Mouse (Mus musculus) cerebellum, adult 11 months (tissue): ENCODE measurements around the gene Taf13.
"Not testable (repeated sequence)": the region's sequence is repeated elsewhere in the genome, so short reads cannot be mapped to it uniquely, and the experiment has no call there.

Experiments used
- DNase-seq: peaks from one replicate; pipeline ENCODE4 v3.0.0; 2022

Gene Taf13

DNA sequence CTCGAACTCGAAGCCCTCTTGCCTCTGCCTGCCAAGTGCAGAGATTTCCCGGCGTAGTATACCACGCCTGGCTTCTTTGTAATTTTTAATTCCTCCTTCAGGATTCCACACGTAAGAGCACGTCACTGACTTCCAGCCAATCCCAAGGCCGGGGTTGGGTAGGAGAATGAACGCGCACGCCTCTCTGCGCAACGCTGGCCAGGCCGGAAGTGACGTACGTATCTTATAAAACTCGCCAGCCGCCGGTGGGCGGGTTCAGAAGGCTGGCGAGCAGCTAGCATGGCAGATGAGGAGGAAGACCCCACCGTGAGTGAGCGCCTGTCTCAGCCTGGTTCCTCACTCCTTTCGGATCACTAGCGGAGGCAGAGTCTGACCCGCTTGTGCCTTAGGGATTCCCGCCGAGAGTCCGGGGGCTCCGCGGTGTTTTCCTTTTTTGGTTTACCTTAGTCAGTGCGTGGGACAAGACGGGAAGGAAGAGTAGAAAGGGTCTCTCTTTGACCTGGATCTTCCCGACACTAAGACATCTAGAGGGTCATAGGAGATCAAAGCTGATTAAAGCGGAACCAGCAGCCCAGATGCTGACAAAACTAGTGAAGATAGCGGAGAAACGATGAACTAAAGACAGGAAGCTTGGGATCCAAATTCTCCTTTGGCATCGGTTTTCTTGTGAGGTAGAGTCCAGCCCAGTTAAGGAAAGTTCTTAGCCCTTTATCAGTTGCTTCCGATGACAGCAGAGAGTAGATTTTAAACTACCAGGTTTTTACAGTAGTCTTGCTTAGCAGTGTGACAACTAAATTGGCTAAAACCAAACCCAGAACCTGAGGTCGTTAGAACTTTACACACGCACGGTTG, at the start of gene Taf13:
TSS of gene Taf13 (plus strand) at position 256 of the 852 bp plus-strand sequence.
- peak; percentile 95 for DNase-seq

DNA sequence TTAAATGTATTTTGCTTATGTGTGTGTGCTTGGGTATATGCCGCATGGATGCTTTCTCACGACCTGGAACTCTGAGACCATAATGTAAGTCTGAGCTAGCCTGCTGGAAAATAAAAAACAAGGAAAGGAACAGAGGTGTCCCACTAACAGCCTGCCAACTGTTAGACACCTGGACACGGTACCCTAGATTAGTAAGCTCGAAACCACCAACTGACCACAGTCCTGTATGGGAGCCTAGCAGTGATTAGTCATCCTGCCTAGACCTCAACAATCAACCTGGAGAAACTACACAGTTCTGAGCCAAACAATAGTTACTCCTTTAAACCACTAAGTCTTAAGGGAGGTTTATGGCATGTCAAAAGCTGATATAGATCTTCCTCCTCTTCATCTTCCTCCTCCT, 48.1 kb upstream of the Taf13 start:
- DNase-seq = no peak

DNA sequence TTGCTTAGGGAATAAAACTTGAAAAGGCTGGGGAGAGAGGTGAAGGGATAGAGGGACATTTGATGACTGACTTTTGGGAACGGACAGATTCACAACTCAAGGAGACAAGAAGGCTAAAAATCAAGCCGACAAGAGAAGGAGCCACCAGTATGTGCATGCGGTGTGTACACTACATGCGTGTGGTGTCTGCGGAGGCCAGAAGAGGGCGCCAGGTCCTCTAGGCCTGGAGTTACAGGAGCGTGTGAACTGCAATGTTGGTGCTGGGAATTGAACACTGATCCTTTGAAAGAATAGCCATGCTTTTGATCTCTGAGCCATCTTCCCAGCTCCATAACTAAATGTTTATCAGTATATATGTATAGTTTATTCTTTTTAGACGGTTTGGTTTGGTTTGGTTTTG, 43.0 kb upstream of the Taf13 start:
- no peak for DNase-seq

GRCm38 (mm10) chr3:108533114-108533885, 38.2 kb upstream of the Taf13 start:
- DNase-seq = no peak

GRCm38 (mm10) chr3:108533951-108534350, 37.5 kb upstream of the Taf13 start, which contains the start of gene 1700013F07Rik:
Gene 1700013F07Rik, plus strand, starts transcription at chr3:108534150.
- no peak for DNase-seq

GRCm38 (mm10) chr3:108535896-108536516, 35.5 kb upstream of the Taf13 start:
- no peak for DNase-seq

GRCm38 (mm10) chr3:108536517-108537260, 34.8 kb upstream of the Taf13 start, which contains the start of gene 5330417C22Rik:
Gene 5330417C22Rik, minus strand, starts transcription at chr3:108536536.
- peak; percentile 41 for DNase-seq

DNA sequence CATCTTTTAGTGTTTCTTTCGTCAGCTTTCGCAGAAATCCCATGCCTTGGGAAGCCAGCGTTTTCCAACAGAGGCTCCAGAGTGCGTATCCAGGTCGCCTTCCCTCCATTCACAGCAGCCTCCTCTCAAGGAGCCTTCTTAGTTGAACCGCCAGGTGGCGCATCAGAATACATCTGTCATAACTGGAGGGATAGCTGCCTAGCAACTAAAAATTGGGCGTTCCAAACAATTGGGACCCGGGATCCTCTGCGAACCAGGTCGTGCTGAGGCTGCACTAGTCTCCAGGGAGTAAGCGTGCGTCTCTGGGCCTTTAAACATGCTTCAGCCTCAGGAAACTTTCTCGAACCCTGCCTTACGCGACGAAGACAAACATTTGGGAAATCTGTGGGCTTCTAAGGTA, 34.2 kb upstream of the Taf13 start:
- peak; percentile 76 for DNase-seq

GRCm38 (mm10) chr3:108542299-108542698, 29.2 kb upstream of the Taf13 start:
- DNase-seq = no peak

DNA sequence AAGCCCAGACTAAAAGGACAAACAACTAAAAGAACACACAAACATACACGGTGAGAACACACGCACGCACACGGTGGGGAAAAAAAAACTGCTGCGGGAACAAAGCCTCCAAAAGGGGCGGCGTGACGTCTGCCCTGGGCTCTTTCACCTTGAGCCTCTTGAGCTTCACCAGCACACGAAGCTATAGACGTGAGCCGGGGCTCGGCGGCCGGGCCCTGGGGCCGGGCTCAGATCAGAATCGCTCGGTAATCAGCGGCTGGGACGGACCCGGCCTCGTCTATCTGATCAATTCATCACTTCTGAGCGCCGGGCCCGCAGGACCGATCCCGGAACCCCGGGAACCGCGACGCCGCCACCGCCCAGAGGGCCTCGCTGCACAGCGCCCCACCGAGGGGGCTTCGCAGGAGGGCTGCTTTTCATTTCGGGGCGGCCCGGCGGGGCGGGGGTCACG, 17.4 kb upstream of the Taf13 start:
- no peak for DNase-seq

GRCm38 (mm10) chr3:108554587-108555312, 16.7 kb upstream of the Taf13 start:
- peak; percentile 88 for DNase-seq

DNA sequence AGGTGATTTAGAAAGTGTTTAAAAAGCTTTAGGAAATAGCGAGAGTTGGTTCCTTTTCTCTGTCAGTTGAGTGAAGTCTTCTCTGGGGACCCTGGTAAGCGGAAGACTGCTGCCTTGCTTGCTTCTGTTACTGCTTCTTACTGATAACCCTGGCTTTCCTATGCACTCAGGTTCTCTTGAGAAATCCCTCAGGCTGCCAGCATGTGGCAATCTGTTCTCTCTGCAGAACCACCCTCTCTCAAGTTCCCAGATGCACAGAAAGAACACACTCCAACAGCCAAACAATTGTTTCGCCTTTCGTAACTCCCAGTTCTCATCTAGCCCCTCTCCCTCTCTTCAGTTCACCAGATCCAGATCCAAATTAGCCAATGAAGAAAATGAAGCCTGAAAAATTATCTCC, 13.6 kb upstream of the Taf13 start:
- no peak for DNase-seq

GRCm38 (mm10) chr3:108562133-108562730, 9.3 kb upstream of the Taf13 start, which contains the start of gene Tmem167b:
Gene Tmem167b, minus strand, starts transcription at chr3:108562466.
- DNase-seq = peak; percentile 96

- no peak for DNase-seq
These were observed 8.7 kb upstream of the Taf13 start for GRCm38 (mm10) chr3:108562777-108563271.

DNA sequence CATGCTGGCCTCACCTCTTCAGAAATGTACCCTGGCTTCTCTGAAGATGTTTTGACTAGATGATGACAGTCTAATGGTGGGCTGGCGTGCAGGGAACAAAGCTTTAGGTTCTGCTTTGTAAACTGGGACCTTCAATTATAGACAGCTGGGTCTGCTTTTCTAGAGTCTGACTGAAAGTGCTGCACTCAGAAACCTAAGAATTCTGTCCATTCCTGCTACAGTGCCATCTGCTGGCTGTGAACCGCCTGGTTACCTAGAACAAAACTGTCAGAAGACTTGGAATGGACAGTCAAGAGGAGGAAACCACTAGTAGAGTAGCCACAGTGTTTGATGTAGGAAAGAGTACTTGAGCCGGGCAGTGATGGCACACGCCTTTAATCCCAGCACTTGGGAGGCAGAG, 8.2 kb upstream of the Taf13 start:
- DNase-seq = peak; percentile 71

GRCm38 (mm10) chr3:108567990-108568877, 3.3 kb upstream of the Taf13 start:
- no peak for DNase-seq

DNA sequence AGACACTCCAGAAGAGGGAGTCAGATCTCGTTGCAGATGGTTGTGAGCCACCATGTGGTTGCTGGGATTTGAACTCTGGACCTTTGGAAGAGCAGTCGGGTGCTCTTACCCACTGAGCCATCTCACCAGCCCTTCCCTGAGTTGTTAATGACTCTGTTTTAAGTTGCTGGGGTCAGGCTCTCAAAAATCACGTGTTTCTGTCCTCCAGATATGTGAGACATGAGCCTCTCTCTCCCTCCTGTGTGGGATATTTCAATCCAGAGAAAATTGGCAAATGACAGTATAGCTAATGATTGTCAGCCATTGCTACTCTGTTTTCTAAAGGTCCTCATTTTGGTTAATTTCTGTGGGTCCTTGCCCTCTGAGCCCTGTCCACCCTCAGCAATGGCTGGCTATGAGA, 1.9 kb upstream of the Taf13 start:
- DNase-seq = not testable (repeated sequence)

DNA sequence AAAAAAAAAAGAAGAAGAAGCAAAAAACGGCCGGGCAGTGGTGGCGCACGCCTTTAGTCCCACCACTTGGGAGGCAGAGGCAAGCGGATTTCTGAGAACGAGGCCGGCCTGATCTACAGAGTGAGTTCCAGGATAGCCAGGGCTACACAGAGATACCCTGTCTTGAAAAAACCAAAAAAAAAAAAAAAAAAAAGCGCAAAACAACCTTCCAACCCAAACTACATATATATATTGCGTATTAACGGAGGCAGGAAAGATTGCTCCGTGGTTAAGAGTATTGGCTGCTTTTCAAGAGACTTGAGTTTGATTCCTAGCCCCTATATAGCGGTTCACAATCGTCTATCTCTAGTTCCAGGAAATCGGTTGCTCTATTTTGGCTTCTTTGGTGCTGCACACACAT, 685 bp upstream of the Taf13 start:
- DNase-seq = no peak

DNA sequence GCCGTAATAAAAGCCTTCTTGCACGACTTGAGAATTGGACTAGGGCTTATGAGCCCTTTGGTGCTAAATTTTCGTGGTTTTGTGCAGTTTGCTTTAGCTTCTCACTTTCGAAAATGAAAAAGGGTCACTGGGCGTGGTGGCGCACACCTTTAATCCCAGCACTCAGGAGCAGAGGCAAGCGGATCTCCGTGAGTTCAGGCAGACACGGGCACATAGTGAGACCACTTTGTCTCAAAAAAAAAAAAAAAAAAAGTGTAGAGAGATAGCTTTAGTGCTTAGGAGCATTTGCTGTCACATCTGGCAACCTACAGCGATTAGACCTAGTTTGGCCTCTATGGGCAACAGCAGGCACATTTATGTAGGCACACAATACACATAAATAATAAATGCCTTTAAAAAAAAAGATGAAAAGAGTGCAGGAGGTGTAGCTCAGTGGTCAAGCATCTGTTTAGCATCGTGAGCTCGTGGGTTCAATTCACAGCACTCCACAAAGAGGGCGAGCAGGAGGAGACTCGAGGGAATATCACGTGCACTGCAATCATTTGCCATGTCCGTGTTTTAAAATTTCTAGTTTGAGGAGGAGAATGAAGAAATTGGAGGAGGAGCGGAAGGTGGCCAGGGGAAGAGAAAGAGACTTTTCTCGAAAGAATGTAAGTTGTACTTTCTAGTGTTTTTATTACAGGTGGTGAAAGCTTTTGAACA, 962 bp downstream of the Taf13 start:
- no peak for DNase-seq
